9 mouse cellular contexts compared by ENCODE assay signal in the genomic region with DNA sequence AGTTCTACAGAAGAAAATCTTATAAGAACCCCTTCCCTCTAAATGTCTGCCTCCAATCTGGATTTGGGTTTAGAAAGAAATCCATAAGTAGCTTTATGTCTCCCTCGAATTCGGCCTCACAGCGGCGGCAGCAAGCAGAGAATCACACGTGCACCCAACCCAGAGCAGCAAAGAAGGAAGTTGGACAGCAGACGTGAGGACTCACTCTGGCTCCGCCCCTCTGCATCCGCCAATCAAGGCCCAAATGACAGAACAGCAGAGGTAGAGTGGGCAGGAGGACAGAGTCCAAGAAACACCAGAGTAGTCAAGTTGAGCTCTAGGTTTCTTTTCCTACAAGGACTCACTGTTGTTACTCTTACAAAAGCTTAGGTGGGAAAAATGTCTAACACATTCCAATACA. TPM values are rescaled to one million over a fixed set of nuclear protein-coding genes. Genes with fewer than 3 reads are reported as not detected.
DNase-seq lines count a peak whose midpoint lies in the region; ATAC-seq and TF ChIP-seq lines count a peak whose summit lies in the region.
"Had no signal": no experiment of that assay in that cellular context is flagged by ENCODE, and none has a peak within 500 bp of the region (broad histone marks: within the 10 kb centered on the region; RNA-seq: fewer than 3 reads in every experiment).

No protein-coding gene starts in this region.

- H3K4me1 ChIP-seq in liver, embryonic 12.5 days, result peaks cover 54% of the 10 kb centered on the region
- H3K4me1 ChIP-seq in stomach, postnatal 0 days (replicated peaks; ENCODE audit: control insufficient read depth, insufficient read depth), result peaks cover 5% of the 10 kb centered on the region

- no peak overlapping the region for H3K4me3 ChIP-seq in liver, embryonic 12.5 days
- no peak overlapping the region for H3K4me3 ChIP-seq in stomach, postnatal 0 days (ENCODE audit: low read depth, low read length)
- H3K4me3 ChIP-seq: hindbrain, embryonic 15.5 days had no signal

- 4% methylated on average over 8 of the region's 8 CpGs for WGBS in liver, embryonic 12.5 days (ENCODE audit: insufficient replicate concordance)
- 18% methylated on average over 8 of the region's 8 CpGs for WGBS in stomach, postnatal 0 days

- H3K9me3 ChIP-seq in liver, embryonic 12.5 days (replicated peaks), result no peaks in the 10 kb centered on the region
- H3K9me3 ChIP-seq in stomach, postnatal 0 days (ENCODE audit: control insufficient read depth, low read length), result no peaks in the 10 kb centered on the region
- H3K9me3 ChIP-seq: hindbrain, embryonic 15.5 days had no signal

- TF ChIP-seq CTCF in stomach, postnatal 0 days (IDR thresholded peaks at IDR 0.05; ENCODE audit: low read depth), result no peak

- H3K36me3 ChIP-seq in liver, embryonic 12.5 days, result 0 out of 2 replicates have a peak, but pooled peaks cover 4% of the 10 kb centered on the region
- H3K36me3 ChIP-seq in stomach, postnatal 0 days (ENCODE audit: control insufficient read depth, insufficient read depth, low read length), result no peaks in the 10 kb centered on the region
- H3K36me3 ChIP-seq: hindbrain, embryonic 15.5 days had no signal

- peak overlapping the region; percentile 12; the same call in 1 of the 2 replicates for H3K4me2 ChIP-seq in liver, embryonic 12.5 days
- H3K4me2 ChIP-seq in stomach, postnatal 0 days (replicated peaks; ENCODE audit: low read depth), result no peak overlapping the region
- H3K4me2 ChIP-seq: hindbrain, embryonic 15.5 days had no signal

- no peak for TF ChIP-seq EP300 in stomach, postnatal 0 days (optimal IDR thresholded peaks at IDR 0.05)

- no peaks in the 10 kb centered on the region for H3K27me3 ChIP-seq in liver, embryonic 12.5 days (replicated peaks)
- no peaks in the 10 kb centered on the region for H3K27me3 ChIP-seq in stomach, postnatal 0 days (ENCODE audit: control insufficient read depth, insufficient read depth, low read length)
- H3K27me3 ChIP-seq: hindbrain, embryonic 15.5 days had no signal

- peak; percentile 93 for DNase-seq in heart, adult 11 months
- no peak for DNase-seq in heart, postnatal 36 days
- DNase-seq in stomach, postnatal 0 days (ENCODE audit: low spot score), result peak; percentile 67
- DNase-seq in gastrocnemius, postnatal 4 days (ENCODE audit: low spot score in 2 of 2), result no peak
- no peak for DNase-seq in layer of hippocampus, adult 8-10 months (ENCODE audit: low spot score in 2 of 2)
- no peak for DNase-seq in layer of hippocampus, postnatal 25 days (ENCODE audit: extremely low spot score in 1 of 2, low spot score in 1 of 2)

- intact Hi-C loops in heart, postnatal 36 days (cut with DNase I), result no loop called here

- peak overlapping the region; percentile 65 for H3K27ac ChIP-seq in liver, embryonic 12.5 days
- H3K27ac ChIP-seq in stomach, postnatal 0 days (replicated peaks), result no peak overlapping the region
- H3K27ac ChIP-seq: hindbrain, embryonic 15.5 days had no signal

- ATAC-seq in granulocyte monocyte progenitor cell, adult 5-6 weeks (replicated peaks; ENCODE audit: poor library complexity, severe bottlenecking), result peak; percentile 23
- no peak for ATAC-seq in liver, embryonic 12.5 days
- ATAC-seq in stomach, postnatal 0 days (ENCODE audit: low FRiP score, low TSS enrichment), result no peak

- 0 out of 2 replicates have a peak overlapping the region, but pooled peaks have one; percentile 10 for H3K9ac ChIP-seq in liver, embryonic 12.5 days
- H3K9ac ChIP-seq in stomach, postnatal 0 days (ENCODE audit: low read length), result no peak overlapping the region
- H3K9ac ChIP-seq: hindbrain, embryonic 15.5 days had no signal

RNA-seq across cellular contexts. Expression of gene Plekho2, which starts 3.2 kb away (rescaled TPM):
- 10 to 100 TPM; 13.3 to 15.3 TPM for total RNA-seq in heart, postnatal 36 days (2021)
- total RNA-seq in granulocyte monocyte progenitor cell, adult 5-6 weeks (2014; fragmentation: Nextera tagmentation), result 15.4 and 20.2 TPM in 2 replicates
- 7.1 and 12.6 TPM in 2 replicates for total RNA-seq in granulocyte monocyte progenitor cell, adult 5-6 weeks (2017)
- 37.2 and 39.1 TPM in 2 replicates for polyA plus RNA-seq in liver, embryonic 12.5 days (2016; fragmentation: Nextera tagmentation; extraction: Ambion mirVana)
- 9.6 and 10.6 TPM in 2 replicates for polyA plus RNA-seq in stomach, postnatal 0 days (2015; fragmentation: Nextera tagmentation; extraction: Ambion mirVana)
- total RNA-seq in gastrocnemius, postnatal 4 days (2021), result 10 to 100 TPM; 23.6 to 26.0 TPM
- total RNA-seq in layer of hippocampus, adult 8-10 months (2022), result 10 to 100 TPM; 13.4 to 21.0 (median 14.2) TPM
- 10 to 100 TPM; 11.3 to 13.7 TPM for total RNA-seq in layer of hippocampus, postnatal 25 days (2021)

RNA-seq across cellular contexts. Expression of gene Pif1, which starts 3.9 kb away (rescaled TPM):
- under 1 TPM; 0.30 to 0.61 TPM for total RNA-seq in heart, postnatal 36 days (2021)
- total RNA-seq in granulocyte monocyte progenitor cell, adult 5-6 weeks (2014; fragmentation: Nextera tagmentation), result 5.3 and 5.4 TPM in 2 replicates
- total RNA-seq in granulocyte monocyte progenitor cell, adult 5-6 weeks (2017), result 8.7 and 13.2 TPM in 2 replicates
- polyA plus RNA-seq in liver, embryonic 12.5 days (2016; fragmentation: Nextera tagmentation; extraction: Ambion mirVana), result 16.1 and 17.4 TPM in 2 replicates
- polyA plus RNA-seq in stomach, postnatal 0 days (2015; fragmentation: Nextera tagmentation; extraction: Ambion mirVana), result 2.1 and 2.4 TPM in 2 replicates
- 1 to 10 TPM; 3.0 TPM for total RNA-seq in gastrocnemius, postnatal 4 days (2021)
- under 1 TPM; 0.09 to 0.24 (median 0.16) TPM for total RNA-seq in layer of hippocampus, adult 8-10 months (2022)
- total RNA-seq in layer of hippocampus, postnatal 25 days (2021), result under 1 TPM; 0.07 to 0.19 TPM

RNA-seq across cellular contexts. Expression of gene Rbpms2, which starts 46.4 kb away (rescaled TPM):
- total RNA-seq in heart, postnatal 36 days (2021), result 10 to 100 TPM; 35.7 to 37.9 TPM
- 7.5 TPM in 1 of 2 replicates, not detected in the other for total RNA-seq in granulocyte monocyte progenitor cell, adult 5-6 weeks (2014; fragmentation: Nextera tagmentation)
- total RNA-seq in granulocyte monocyte progenitor cell, adult 5-6 weeks (2017), result 0.67 TPM in 1 of 2 replicates, not detected in the other
- 19.2 and 19.3 TPM in 2 replicates for polyA plus RNA-seq in liver, embryonic 12.5 days (2016; fragmentation: Nextera tagmentation; extraction: Ambion mirVana)
- polyA plus RNA-seq in stomach, postnatal 0 days (2015; fragmentation: Nextera tagmentation; extraction: Ambion mirVana), result 18.1 and 19.9 TPM in 2 replicates
- 1 to 10 TPM; 5.1 to 5.6 TPM for total RNA-seq in gastrocnemius, postnatal 4 days (2021)
- total RNA-seq in layer of hippocampus, adult 8-10 months (2022), result 1 to 10 TPM; 3.7 to 5.4 (median 4.6) TPM
- 1 to 10 TPM; 2.8 to 2.9 TPM for total RNA-seq in layer of hippocampus, postnatal 25 days (2021)

Comparison
In these comparisons a context has a peak if more than half of its experiments do, and no peak if none do; other contexts are left out.
1. DNase-seq: peak in heart, adult 11 months (single experiment) and stomach, postnatal 0 days (single experiment); none in heart, postnatal 36 days (0 of 2), gastrocnemius, postnatal 4 days (0 of 2), layer of hippocampus, adult 8-10 months (0 of 2) and layer of hippocampus, postnatal 25 days (0 of 2).
2. RNA of gene Rbpms2, which starts 46.4 kb away (total RNA-seq): 35.7 to 37.9 TPM in heart, postnatal 36 days; 0.67 to 7.5 TPM in granulocyte monocyte progenitor cell, adult 5-6 weeks, 5.1 to 5.6 TPM in gastrocnemius, postnatal 4 days, 3.7 to 5.4 TPM in layer of hippocampus, adult 8-10 months and 2.8 to 2.9 TPM in layer of hippocampus, postnatal 25 days; every median in the first group is over 4 times any median in the second.